In the genomic region with DNA sequence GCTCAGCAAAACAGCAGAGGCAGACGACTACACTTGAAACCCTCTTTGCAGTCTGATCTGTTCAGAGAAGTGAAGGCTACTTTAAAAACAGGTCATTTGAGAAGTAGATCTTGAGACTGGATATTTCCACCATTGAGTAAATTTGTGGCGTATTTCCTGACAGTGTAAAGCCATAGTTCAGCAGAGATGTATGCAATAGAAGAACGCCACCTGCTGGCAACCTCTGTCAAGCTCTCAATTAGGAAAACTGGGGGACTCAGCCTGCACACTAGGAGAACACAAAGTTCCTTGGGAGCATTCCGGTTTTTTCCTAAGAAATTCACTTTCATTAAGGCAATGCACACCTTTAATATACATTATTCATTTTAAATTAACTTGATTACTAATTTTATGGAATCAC, we compare ENCODE assay signal across 8 mouse cellular contexts. TPM values are rescaled to one million over a fixed set of nuclear protein-coding genes. Genes with fewer than 3 reads are reported as not detected.
DNase-seq lines count a peak whose midpoint lies in the region; ATAC-seq and TF ChIP-seq lines count a peak whose summit lies in the region.

No protein-coding gene starts in this region.

- TF ChIP-seq CTCF in brain, embryonic 14.5 days (IDR thresholded peaks at IDR 0.05; ENCODE audit: borderline replicate concordance, extremely low read depth, insufficient read depth, insufficient read length) = peak; percentile 82; the same call in 1 of the 2 replicates

- no peaks in the 10 kb centered on the region for H3K27me3 ChIP-seq in forebrain, embryonic 11.5 days (ENCODE audit: control insufficient read depth, insufficient read depth, low read length)
- no peaks in the 10 kb centered on the region for H3K27me3 ChIP-seq in limb, embryonic 11.5 days (ENCODE audit: control insufficient read depth, insufficient read depth, low read length)

- no peak overlapping the region for H3K27ac ChIP-seq in forebrain, embryonic 11.5 days (ENCODE audit: low read depth, low read length)
- H3K27ac ChIP-seq in limb, embryonic 11.5 days (replicated peaks; ENCODE audit: low read depth, low read length) = no peak overlapping the region

- H3K9ac ChIP-seq in forebrain, embryonic 11.5 days (ENCODE audit: low read length) = no peak overlapping the region
- H3K9ac ChIP-seq in limb, embryonic 11.5 days (ENCODE audit: low read length) = no peak overlapping the region

- H3K4me2 ChIP-seq in forebrain, embryonic 11.5 days (ENCODE audit: low read depth, low read length, severe bottlenecking) = no peak overlapping the region
- H3K4me2 ChIP-seq in limb, embryonic 11.5 days (ENCODE audit: low read depth, severe bottlenecking) = no peak overlapping the region

- no peaks in the 10 kb centered on the region for H3K4me1 ChIP-seq in forebrain, embryonic 11.5 days (replicated peaks; ENCODE audit: control insufficient read depth, insufficient read depth, low read length)
- no peaks in the 10 kb centered on the region for H3K4me1 ChIP-seq in limb, embryonic 11.5 days (ENCODE audit: control insufficient read depth, insufficient read depth, low read length)

- no peak for TF ChIP-seq POLR2A in brain, embryonic 14.5 days (IDR thresholded peaks at IDR 0.05; ENCODE audit: borderline replicate concordance, extremely low read depth, insufficient read depth, insufficient read length, poor library complexity, severe bottlenecking)

- ATAC-seq in forebrain, embryonic 11.5 days (replicated peaks; ENCODE audit: low FRiP score) = no peak
- no peak for ATAC-seq in limb, embryonic 11.5 days (ENCODE audit: insufficient number of reproducible peaks, low FRiP score, low TSS enrichment, low read depth)
- no peak for ATAC-seq in activated CD4-positive, CD25-positive, alpha-beta regulatory T cell, adult 4 months

- no peaks in the 10 kb centered on the region for H3K9me3 ChIP-seq in forebrain, embryonic 11.5 days (ENCODE audit: control insufficient read depth, low read length)
- H3K9me3 ChIP-seq in limb, embryonic 11.5 days (ENCODE audit: control insufficient read depth, low read length) = no peaks in the 10 kb centered on the region

- H3K36me3 ChIP-seq in forebrain, embryonic 11.5 days (ENCODE audit: control insufficient read depth, insufficient read depth, low read length) = no peaks in the 10 kb centered on the region
- no peaks in the 10 kb centered on the region for H3K36me3 ChIP-seq in limb, embryonic 11.5 days (ENCODE audit: control insufficient read depth, insufficient read depth, low read length)

- no peak overlapping the region for H3K4me3 ChIP-seq in forebrain, embryonic 11.5 days (ENCODE audit: low read depth, low read length)
- H3K4me3 ChIP-seq in limb, embryonic 11.5 days (ENCODE audit: low read depth, low read length) = no peak overlapping the region

- peak; percentile 23 to 31 for DNase-seq in urinary bladder, adult 18-20 months (ENCODE audit: low spot score in 2 of 2)
- no peak for DNase-seq in urinary bladder, postnatal 10 days (ENCODE audit: low spot score)
- peak; percentile 86 for DNase-seq in brain, embryonic 14.5 days (ENCODE audit: low read depth)
- DNase-seq in forebrain, embryonic 11.5 days (ENCODE audit: low spot score) = peak; percentile 78
- DNase-seq in kidney, adult 8-10 months = peak; percentile 28 to 71
- peak; percentile 84 for DNase-seq in limb, embryonic 11.5 days (ENCODE audit: low spot score)
- peak; percentile 64 for DNase-seq in ovary, postnatal 36 days (ENCODE audit: low spot score)

- WGBS in forebrain, embryonic 11.5 days = 18% methylated on average over 4 of the region's 4 CpGs
- WGBS in limb, embryonic 11.5 days = 20% methylated on average over 4 of the region's 4 CpGs

RNA-seq across cellular contexts. Expression of a gene that starts 34.9 kb away (rescaled TPM):
- polyA plus RNA-seq in brain, embryonic 14.5 days (2012; rRNA removed) = 19.4 and 22.9 TPM in 2 replicates
- 21.2 and 22.6 TPM in 2 replicates for polyA plus RNA-seq in forebrain, embryonic 11.5 days (2014; fragmentation: Nextera tagmentation; extraction: Ambion mirVana)
- 17.6 and 21.5 TPM in 2 replicates for polyA plus RNA-seq in limb, embryonic 11.5 days (2014; fragmentation: Nextera tagmentation; extraction: Ambion mirVana)
- 1 to 10 TPM; 3.7 to 4.1 TPM for polyA plus RNA-seq in activated CD4-positive, CD25-positive, alpha-beta regulatory T cell, adult 4 months (2017; shearing (Covaris generic))
